Mouse (Mus musculus): ENCODE measurements around the gene Slc30a5.
"Not testable (repeated sequence)": the region's sequence is repeated elsewhere in the genome, so short reads cannot be mapped to it uniquely, and the experiment has no call there.

The Slc30a5 gene

GRCm38 (mm10) chr13:100843016-100843725, 9.9 kb upstream of the Slc30a5 start:
- DNase-seq (ENCODE audit: extremely low spot score, low read depth, low spot score), result no peak

DNA sequence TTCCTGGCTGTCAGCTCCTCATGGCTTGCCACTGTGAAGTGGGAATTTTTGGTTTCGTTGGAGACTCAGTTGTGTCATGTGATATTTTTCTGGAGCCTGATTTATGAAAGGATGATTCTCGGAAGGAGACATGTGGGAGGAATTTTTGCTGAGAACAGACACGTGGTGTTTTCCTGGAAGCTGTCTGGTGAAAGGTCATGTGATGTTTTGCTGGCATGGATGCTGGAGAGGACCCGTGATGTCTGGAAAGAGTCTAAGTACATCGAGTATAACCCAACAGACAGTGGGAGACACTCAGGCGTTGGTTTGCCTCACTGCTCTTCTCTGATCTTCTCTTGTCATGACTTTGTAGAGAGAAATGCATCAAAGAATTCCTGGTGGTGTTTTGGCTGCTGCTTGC, 8.5 kb upstream of the Slc30a5 start:
- no peak for DNase-seq (ENCODE audit: extremely low spot score, low read depth, low spot score)

DNA sequence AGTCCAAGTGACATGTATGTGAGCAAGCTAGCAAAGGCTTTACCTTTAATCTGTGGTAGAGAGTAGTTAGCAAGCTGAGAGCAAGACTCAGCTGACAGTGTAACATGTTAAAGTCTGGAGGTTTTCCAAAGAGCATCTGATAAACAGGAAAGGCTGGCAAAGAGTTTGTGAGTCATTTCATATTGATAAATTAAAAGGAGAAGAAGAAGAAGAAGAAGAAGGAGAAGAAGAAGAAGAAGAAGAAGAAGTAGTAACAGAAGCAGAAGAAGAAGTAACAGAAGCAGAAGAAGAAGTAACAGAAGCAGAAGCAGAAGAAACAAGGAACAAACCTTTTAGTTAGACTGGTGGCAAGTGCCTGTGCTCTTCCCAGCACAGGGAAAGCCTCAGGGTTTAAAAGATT, 1.6 kb upstream of the Slc30a5 start:
- DNase-seq (ENCODE audit: extremely low spot score, low read depth, low spot score), result no peak

DNA sequence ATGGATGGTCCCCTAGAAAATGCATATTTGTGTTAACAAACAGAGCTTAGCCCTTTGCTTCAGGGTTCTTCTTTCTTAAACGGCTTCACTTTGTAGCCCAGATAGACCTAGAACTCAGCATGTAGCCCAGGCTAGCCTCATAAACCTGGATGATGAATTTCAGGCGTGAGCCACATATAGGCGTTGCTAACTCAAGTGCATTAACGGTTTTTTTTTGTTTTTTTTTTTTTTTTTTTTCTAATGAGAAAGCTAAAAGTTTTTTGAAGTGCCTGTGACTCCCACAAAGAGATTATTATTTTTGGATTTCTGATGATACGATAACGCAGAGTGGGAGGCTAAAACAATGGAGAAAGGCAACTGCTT, 394 bp upstream of the Slc30a5 start:
- no peak for DNase-seq (ENCODE audit: extremely low spot score, low read depth, low spot score)

DNA sequence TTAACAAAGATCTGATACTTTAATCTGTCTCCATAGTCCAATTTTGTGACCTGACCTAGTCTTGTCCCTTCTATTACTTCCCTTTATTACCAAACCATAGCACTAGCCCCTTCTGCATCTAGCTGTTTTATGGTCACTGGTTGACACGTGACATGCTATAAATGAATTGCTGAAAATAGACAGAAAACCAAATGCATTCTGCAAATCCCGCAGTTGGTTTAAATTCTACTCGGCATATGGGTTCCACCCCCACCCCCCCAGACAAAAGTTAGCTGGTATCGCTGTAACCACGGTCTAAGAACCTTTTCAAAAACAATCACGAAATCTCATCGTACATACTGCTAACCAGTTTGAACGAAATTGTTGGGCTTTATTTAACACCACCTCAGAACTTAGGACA, 1.0 kb downstream of the Slc30a5 start:
- no peak for DNase-seq (ENCODE audit: extremely low spot score, low read depth, low spot score)

GRCm38 (mm10) chr13:100831123-100831522, 2.1 kb downstream of the Slc30a5 start:
- no peak for DNase-seq (ENCODE audit: extremely low spot score, low read depth, low spot score)

DNA sequence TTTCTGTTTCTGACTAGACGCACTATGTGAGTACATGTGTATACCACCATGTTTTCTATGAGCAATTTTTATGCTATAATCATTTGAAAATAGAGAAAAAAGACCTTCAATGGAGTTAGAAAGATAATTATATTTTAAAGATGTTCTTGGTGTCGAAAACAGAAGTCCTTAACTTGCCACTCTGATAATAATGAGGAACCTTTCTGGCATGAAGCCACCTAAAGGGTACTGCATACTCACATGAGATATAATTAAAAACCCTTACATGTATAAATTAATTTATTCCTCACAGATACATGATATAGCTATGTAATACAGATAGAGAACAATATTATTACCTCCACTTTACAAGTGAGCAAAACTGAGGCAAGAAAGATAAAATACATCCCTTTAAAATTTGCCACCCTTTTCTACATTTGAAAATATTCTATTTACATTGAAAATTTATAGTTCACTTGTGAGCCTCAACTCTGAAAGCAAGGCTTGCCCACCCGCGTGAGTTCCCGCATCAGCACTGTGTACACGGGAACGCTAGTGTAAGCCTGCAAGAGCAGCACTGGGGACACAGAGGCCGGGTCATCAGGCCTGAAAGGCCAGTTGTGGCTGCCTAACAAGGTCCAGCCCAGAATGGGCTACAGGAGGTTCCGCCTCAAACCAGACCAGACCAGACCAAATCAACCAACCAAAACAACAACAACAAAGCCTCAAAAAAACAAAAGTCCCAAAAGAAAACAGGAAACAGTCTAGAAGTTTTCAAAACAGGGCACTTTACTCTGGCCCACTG, 7.4 kb downstream of the Slc30a5 start:
- DNase-seq (ENCODE audit: extremely low spot score, low read depth, low spot score), result no peak

DNA sequence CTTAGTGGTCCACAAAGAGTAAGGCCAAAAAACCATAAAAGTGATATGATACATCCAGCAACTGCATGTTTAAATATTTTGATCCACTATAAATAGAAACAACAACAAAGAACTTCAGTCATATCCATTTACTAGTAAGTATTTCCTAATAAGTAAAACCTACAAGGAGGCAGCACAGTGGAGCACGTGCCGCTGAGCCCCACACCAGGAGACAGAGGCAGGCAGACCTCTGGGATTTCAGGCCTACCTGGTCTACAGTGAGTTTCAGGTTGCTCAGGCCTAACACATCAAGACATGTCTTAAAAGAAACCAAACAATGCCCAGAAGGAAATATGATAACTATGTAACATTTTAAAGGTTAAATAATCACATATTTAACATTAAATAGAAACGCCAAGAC, 8.3 kb downstream of the Slc30a5 start:
- no peak for DNase-seq (ENCODE audit: extremely low spot score, low read depth, low spot score)

DNA sequence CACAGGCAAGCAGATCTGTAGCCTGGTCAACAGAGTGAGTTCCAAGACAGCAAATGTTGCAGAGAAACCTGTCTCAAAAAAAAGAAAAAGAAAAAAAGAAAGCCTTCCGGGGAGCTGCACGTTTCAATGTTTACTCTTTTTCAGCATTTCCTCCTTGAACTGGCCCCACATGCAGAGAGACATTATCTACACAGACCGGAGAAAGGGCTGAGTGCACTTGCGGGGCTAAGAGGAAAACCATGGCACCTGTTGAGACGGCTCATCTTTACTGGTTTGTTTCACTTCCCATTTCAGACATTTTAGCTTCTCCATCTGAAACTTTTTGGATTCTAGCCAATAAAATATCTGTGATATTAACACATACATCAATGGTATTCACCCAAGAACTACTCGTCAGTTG, 8.9 kb downstream of the Slc30a5 start:
- no peak for DNase-seq (ENCODE audit: extremely low spot score, low read depth, low spot score)

DNA sequence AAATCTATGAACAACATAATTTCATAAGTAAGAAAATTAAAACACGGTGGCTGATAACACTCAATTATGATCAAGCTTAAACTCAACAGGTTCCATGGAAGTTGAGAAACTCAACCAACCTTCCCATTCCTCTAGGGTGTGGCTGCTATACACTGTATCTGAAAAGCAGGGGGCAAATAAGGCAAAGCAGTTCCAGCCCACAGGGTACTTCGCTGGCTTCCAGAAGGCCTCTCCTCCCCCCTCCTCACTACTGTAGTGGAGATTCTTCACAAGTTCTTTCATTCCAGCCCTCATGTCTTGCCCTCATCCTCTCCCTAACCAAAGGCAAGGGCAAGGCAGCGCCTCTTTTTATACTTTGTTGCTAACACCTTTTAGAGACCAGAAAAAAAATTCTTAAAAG, 9.4 kb downstream of the Slc30a5 start:
- DNase-seq (ENCODE audit: extremely low spot score, low read depth, low spot score), result no peak

DNA sequence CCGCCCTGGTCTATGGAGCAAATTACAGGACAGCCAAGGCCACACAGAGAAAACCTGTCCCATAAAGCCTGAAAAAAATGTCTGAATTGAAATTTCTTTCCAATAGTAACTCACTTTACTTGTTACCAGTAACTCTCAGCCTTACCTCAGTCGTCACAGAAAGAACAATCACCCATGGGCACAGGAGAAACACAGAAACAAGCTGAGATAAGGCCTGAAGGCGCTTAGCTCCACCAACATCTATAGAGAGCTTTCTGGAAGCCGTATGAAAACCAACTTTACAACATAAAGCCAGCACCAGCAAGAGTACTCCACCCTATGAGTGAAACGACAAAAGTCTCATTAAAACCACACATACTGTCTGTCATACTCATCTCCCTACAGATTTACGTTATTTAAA, 18.8 kb downstream of the Slc30a5 start:
- DNase-seq (ENCODE audit: extremely low spot score, low read depth, low spot score), result no peak

GRCm38 (mm10) chr13:100805776-100806175, 27.5 kb downstream of the Slc30a5 start:
- DNase-seq (ENCODE audit: extremely low spot score, low read depth, low spot score), result no peak

DNA sequence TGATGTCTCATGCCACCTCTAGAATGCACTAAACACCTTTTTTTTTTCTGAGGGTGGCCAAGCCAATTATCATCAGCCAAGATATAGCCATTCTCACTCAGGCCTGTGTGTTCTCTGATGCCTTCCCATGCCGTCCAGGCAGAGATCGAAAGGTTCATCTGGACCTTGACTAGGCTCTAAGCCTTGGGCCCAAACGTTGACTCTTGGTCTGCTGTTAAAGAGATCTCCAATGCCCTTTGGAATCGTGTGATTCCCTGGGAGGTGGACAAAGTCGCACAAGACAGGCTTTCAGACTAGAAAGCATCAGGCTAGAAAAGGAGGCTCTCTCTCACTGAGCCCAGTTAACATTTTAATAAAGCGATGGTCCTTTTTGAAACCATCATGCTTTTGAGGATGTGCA, 36.1 kb downstream of the Slc30a5 start:
- no peak for DNase-seq (ENCODE audit: extremely low spot score, low read depth, low spot score)

DNA sequence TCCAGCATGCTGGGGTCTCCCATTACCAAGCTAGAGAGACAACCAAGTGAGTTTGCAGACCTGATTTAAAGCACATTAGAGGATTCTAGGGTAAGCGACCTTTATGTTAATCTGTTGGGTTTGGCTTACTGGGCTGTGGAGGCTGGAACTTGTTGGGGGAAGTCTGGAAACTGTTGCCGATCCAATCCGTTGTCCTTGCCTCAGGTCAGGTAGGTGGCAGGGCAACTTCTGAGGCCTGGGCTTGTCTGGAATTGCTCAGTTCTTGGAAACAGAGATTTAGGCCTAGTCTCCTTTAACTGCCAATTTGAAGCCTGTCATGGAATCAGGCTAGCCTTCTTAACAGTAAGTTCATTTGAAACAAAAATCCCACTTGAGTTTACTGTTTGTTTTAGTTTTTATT, 44.1 kb downstream of the Slc30a5 start:
- DNase-seq (ENCODE audit: extremely low spot score, low read depth, low spot score), result no peak

DNA sequence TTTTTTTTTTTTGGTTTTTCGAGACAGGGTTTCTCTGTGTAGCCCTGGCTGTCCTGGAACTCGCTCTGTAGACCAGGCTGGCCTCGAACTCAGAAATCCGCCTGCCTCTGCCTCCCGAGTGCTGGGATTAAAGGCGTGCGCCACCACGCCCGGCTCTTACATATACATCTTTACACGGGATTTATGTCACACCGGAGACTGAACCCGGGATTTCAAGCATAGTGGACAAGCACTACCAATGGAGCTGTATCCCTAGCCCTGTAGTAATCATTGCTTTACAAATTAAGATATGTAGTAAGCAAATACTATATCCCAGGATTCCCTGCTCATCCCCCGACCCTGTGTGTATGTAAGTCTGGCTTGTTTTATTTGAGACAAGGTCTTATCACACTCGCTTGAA, 45.2 kb downstream of the Slc30a5 start:
- not testable (repeated sequence) for DNase-seq (ENCODE audit: extremely low spot score, low read depth, low spot score)

DNA sequence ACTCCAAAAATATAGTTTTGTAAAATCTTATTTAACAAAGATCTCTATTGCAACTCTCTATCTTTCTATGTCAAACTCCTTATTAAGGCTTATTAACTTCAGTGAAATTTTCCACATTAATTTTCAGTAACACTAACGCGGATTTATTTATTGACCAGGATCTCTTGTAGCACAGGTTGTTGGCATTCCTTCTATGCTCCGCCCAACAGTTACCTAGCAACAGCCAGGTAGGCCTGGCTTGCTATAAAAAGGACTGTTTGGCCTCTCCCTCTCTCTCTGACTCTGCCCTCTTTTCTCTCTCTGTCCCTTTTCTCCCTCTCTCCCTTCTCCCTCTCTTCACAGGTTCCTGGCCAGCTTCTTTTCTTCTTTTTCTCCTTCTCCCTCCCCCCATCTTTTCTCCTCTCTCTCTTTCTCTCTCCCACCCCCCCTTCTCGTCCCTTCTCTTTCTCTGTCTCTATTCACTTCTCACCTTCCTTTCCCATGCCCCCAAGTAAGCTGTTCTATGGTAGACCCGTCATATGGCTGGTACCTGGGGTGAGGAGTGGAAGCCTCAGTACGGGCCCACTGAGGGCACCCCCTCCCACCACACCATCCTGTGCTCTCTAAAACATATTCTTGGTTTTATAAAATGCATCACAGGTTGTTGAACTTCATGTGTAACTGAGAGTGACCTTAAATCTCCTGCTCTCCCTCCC, 45.8 kb downstream of the Slc30a5 start:
- DNase-seq (ENCODE audit: extremely low spot score, low read depth, low spot score), result no peak

DNA sequence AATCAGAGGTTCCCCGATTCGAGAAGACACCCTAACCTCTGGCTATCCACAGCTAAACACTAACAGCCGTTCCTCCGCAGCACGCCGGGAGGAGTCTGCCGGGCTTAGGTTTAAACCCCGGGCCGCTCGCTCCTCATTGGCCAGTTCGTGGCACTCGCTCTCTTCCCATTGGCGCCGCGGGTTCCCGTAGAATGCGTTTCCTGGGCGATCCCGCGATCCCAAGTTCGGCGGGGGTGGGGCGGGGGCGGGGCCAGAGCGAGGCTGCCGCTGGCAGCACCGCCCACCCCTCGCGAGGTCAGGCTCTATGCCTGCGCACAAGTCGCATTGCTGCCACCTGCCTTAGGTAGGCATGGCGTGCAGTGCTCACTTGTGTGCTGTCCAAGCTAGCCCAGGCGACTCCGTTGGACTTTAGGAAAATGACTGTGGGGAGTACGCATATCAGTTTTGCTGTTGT, 46.8 kb downstream of the Slc30a5 start, which contains the start of gene Ccnb1:
TSS of gene Ccnb1 (minus strand) at position 157 of the 454 bp plus-strand sequence.
- peak; percentile 60 for DNase-seq (ENCODE audit: extremely low spot score, low read depth, low spot score)

GRCm38 (mm10) chr13:100785806-100786413, 47.3 kb downstream of the Slc30a5 start:
- DNase-seq (ENCODE audit: extremely low spot score, low read depth, low spot score), result no peak

GRCm38 (mm10) chr13:100777491-100777890, 55.7 kb downstream of the Slc30a5 start:
- no peak for DNase-seq (ENCODE audit: extremely low spot score, low read depth, low spot score)

DNA sequence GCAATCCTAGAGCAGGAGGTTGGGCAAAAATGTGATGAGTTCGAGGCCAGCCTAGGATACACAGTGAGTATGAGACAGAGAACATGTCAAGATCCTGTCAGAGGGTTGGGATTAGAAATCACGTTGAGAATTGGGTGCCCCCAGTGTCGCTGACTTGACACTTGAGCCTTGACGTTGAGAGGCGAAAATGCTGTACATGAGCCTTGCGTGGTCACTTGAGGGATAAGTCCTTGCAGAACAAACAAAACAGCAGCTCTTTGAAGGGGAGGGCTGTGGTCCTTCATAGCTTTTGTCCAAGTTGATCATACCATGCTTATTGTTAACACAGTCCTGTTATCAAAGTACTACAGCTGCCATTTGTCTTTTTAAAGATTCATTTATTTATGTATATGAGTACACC, 56.5 kb downstream of the Slc30a5 start:
- no peak for DNase-seq (ENCODE audit: extremely low spot score, low read depth, low spot score)

DNA sequence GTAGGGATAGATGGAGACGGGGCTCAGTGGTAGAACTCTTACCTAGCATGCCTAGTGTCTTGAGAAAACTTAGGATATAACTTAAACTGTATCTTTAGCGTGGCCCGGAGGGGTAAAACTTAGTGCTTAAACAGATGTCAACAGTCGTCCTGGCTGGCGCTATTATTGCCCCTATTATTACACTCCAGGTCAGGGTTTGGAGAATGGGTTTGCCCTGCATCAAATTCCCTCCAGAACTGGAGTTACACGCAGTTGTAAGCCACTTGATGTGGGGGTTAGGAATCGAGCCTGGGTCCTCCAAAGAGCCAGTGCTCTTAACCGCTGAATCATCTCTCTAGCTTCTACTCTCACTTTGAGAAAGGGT, 57.2 kb downstream of the Slc30a5 start:
- no peak for DNase-seq (ENCODE audit: extremely low spot score, low read depth, low spot score)

Data from hindlimb bud, embryonic 11.5 days (tissue).